Mouse (Mus musculus): ENCODE measurements around the gene 2410004B18Rik. TPM values are rescaled to one million over a fixed set of nuclear protein-coding genes. Genes with fewer than 3 reads are reported as not detected.

Gene 2410004B18Rik
- polyA plus RNA-seq, 1 experiment from 2014 or later, result 79.7 TPM

GRCm38 (mm10) chr3:145991976-145992730 lies 54.3 kb downstream of the 2410004B18Rik start:
- Histone ChIP-seq H3K4me2 (replicated peaks) (no peak overlapping the region), H3K9me3 (ENCODE audit: control insufficient read depth, low read length) (no peaks in the 10 kb centered on the region), H3K27ac (no peak overlapping the region), H3K9ac (no peak overlapping the region), H3K36me3 (replicated peaks; ENCODE audit: control insufficient read depth, insufficient read depth) (no peaks in the 10 kb centered on the region), H3K4me3 (replicated peaks; ENCODE audit: low read length) (no peak overlapping the region), H3K27me3 (ENCODE audit: control insufficient read depth, insufficient read depth, low read length) (no peaks in the 10 kb centered on the region), H3K4me1 (replicated peaks; ENCODE audit: control insufficient read depth, insufficient read depth, low read length) (no peaks in the 10 kb centered on the region)
- 89% methylated on average over 10 of the region's 10 CpGs for WGBS
- DNase-seq (ENCODE audit: low spot score), result no peak
- ATAC-seq (ENCODE audit: low FRiP score), result no peak

- WGBS, result 87% methylated on average over 10 of the region's 10 CpGs
- ATAC-seq (ENCODE audit: low FRiP score) (no peak), DNase-seq (ENCODE audit: low spot score) (no peak)
- no peak overlapping the region for H3K4me3 ChIP-seq (replicated peaks; ENCODE audit: low read length)
- H3K4me2 ChIP-seq (replicated peaks), result no peak overlapping the region
- H3K27ac ChIP-seq, result no peak overlapping the region
- no peak overlapping the region for H3K9ac ChIP-seq
- no peaks in the 10 kb centered on the region for H3K27me3 ChIP-seq (ENCODE audit: control insufficient read depth, insufficient read depth, low read length)
- H3K4me1 ChIP-seq (replicated peaks; ENCODE audit: control insufficient read depth, insufficient read depth, low read length), result no peaks in the 10 kb centered on the region
- H3K9me3 ChIP-seq (ENCODE audit: control insufficient read depth, low read length), result no peaks in the 10 kb centered on the region
- H3K36me3 ChIP-seq (replicated peaks; ENCODE audit: control insufficient read depth, insufficient read depth), result no peaks in the 10 kb centered on the region
Observed at GRCm38 (mm10) chr3:145992796-145993195, 55.0 kb downstream of the 2410004B18Rik start.

- no peaks in the 10 kb centered on the region for H3K9me3 ChIP-seq (ENCODE audit: control insufficient read depth, low read length)
- ATAC-seq (ENCODE audit: low FRiP score), result no peak
- 90% methylated on average over 14 of the region's 14 CpGs for WGBS
Observed at GRCm38 (mm10) chr3:145993481-145994201, 55.8 kb downstream of the 2410004B18Rik start.

More at GRCm38 (mm10) chr3:145993481-145994201, 55.8 kb downstream of the 2410004B18Rik start:
- Histone ChIP-seq H3K4me3 (replicated peaks; ENCODE audit: low read length) (no peak overlapping the region), H3K9ac (no peak overlapping the region), H3K4me1 (replicated peaks; ENCODE audit: control insufficient read depth, insufficient read depth, low read length) (no peaks in the 10 kb centered on the region), H3K4me2 (replicated peaks) (no peak overlapping the region), H3K27me3 (ENCODE audit: control insufficient read depth, insufficient read depth, low read length) (no peaks in the 10 kb centered on the region), H3K36me3 (replicated peaks; ENCODE audit: control insufficient read depth, insufficient read depth) (no peaks in the 10 kb centered on the region), H3K27ac (no peak overlapping the region)
- DNase-seq (ENCODE audit: low spot score), result no peak

Other genes starting within 250 kb of the 2410004B18Rik start
- 102 and 117 TPM in 2 replicates for gene Ddah1, start 179.3 kb upstream of the 2410004B18Rik start, polyA plus RNA-seq (2014; fragmentation: Nextera tagmentation; extraction: Ambion mirVana)
- gene Bcl10, start 15.2 kb upstream of the 2410004B18Rik start, polyA plus RNA-seq (2014; fragmentation: Nextera tagmentation; extraction: Ambion mirVana), result 37.9 and 39.9 TPM in 2 replicates
- 0.41 and 0.81 TPM in 2 replicates for gene Syde2, start 49.9 kb downstream of the 2410004B18Rik start, polyA plus RNA-seq (2014; fragmentation: Nextera tagmentation; extraction: Ambion mirVana)
- 1.8 and 2.8 TPM in 2 replicates for gene Wdr63, start 170.1 kb downstream of the 2410004B18Rik start, polyA plus RNA-seq (2014; fragmentation: Nextera tagmentation; extraction: Ambion mirVana)
- gene Mcoln3, start 179.4 kb downstream of the 2410004B18Rik start, polyA plus RNA-seq (2014; fragmentation: Nextera tagmentation; extraction: Ambion mirVana), result 0.27 and 0.82 TPM in 2 replicates
- gene Mcoln2, start 211.8 kb downstream of the 2410004B18Rik start, polyA plus RNA-seq (2014; fragmentation: Nextera tagmentation; extraction: Ambion mirVana), result 0.11 TPM in 1 of 2 replicates, not detected in the other

Data from hindbrain, embryonic 14.5 days (tissue).